Mouse (Mus musculus) thymus, postnatal 10 days (tissue): Measurements from ENCODE around the gene Psmd12.

Experiments
- DNase-seq, 2 experiments: peaks; one replicate each; pipeline ENCODE4 v3.0.0; 2021; ENCODE audit warnings: low spot score in 2 of 2

The Psmd12 gene

DNA sequence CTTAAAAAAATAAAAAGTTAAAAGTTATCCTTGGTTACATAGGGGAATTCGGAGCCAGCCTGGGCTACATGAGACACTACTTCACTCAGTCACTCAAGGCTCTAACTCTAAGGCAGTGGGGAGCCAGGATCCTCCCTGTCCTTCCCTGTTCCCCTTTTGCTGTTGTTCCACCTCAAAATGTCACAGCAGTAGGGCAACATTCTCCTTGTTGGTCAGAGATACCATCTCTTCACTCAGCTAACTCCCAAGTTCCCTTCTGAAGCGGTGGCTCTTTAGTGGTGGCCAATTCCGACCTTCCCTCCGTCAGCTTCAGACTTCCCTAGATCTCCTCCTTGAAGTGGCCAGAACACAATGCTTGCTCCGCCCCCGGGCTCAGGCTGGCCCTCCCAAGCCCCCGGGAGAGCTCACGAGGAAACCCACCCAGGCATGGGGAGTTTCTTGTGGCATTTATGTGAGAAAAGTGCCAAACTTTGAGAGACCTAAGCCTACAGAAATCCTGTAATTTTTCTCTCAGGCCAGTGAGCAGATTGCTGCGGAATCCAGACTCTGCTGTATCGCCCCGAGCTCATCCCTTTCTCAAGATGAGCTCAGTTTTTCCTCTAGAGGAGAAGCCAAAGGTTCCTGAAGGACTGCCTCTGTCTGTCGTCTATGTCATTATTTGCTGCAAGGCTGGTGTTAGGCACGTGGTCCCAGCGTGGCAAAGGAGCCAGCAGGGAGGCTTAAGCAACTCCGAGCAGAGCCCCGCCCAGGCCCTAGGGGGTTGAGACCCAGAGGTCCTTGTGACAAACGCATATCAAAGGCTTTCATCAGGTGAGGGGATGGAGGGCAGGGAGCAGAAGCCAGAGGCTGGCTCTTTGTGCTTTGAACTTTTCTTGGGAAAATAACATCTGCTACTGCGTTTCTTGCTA lies 31.3 kb downstream of the Psmd12 start:
- DNase-seq, result peak in 1 of 2 experiments; percentile 10

DNA sequence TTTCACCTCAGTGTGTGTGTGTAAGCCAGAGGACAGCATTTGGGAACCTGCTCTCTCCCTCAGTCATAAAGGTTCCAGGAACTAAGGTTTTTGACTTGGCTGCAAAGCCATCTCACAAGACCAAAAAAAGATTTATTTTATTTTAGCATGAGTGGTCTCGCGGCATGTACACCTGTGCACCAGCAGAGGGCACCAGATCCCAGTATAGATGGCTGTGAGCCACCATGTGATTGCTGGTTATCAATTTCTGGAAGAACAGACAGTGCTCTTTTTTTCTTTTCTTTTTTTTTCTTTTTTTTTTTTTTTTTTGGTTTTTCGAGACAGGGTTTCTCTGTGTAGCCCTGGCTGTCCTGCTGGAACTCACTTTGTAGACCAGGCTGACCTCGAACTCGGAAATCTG lies 32.7 kb downstream of the Psmd12 start:
- peak; percentile 40 to 81 for DNase-seq

- DNase-seq, result no peak
Measured at GRCm38 (mm10) chr11:107513047-107513446, 33.8 kb downstream of the Psmd12 start.

DNA sequence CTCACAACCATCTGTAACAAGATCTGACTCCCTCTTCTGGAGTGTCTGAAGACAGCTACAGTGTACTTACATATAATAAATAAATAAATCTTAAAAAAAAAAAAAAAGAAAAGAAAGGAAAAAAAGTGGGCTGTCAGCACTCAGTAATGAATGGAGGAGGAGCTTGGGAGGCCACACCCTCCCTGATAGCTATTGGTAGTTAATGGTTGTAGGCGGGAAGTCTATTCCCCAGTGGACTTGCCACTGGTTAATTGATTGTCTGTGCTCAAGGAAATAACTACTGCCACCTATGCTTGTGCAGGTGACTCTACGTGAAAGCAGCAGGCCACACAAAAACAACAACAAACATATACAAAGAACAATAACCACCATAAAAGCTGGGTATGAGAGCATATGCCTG lies 37.1 kb downstream of the Psmd12 start:
- no peak for DNase-seq

GRCm38 (mm10) chr11:107518645-107519429 lies 39.6 kb downstream of the Psmd12 start:
- no peak for DNase-seq

GRCm38 (mm10) chr11:107521153-107521552 lies 41.9 kb downstream of the Psmd12 start:
- no peak for DNase-seq

- peak; percentile 42 to 46 for DNase-seq
Measured at GRCm38 (mm10) chr11:107524966-107525365, 45.7 kb downstream of the Psmd12 start.

DNA sequence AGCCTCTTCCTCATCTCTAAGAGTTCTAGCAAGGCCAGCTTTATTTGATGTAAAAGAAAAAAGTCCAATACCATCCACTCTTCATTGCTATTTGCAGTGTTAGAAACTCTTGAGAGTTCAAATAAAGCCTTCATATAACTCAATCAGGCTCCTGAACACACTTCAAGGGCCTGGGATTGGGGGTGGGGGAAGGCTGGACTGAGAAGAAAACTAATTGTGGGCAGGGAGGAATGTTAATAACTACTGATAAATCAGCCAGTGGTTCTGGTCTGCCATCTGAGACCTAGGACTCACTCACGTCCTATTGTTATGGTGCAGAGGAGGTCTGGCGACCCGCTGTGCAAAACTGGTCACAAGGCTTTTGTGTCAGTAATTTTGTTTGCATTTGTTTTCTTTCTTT lies 48.3 kb downstream of the Psmd12 start:
- no peak for DNase-seq

- DNase-seq, result peak; percentile 76 to 77
Measured at GRCm38 (mm10) chr11:107529320-107529719, 50.0 kb downstream of the Psmd12 start.

DNA sequence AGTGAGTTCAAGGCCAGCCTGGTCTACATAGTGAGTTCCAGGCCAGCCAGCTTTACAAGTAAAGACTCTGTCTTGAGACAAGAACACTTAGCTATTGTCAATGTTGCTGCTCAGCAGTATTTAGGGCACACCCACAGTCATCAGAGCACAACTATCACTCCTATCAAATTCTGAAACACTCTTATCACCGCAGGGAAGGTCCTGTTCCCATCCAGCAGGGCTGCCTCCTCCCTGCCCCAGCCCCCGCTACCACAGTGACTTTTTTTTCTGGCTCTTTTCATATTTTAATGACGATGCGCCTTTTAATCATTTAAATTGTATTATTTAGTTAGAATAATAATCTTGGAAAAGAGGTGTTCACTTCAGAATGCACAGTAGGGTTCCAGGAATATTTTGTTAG lies 52.2 kb downstream of the Psmd12 start:
- no peak for DNase-seq

GRCm38 (mm10) chr11:107532271-107532670 lies 53.0 kb downstream of the Psmd12 start:
- no peak for DNase-seq

- DNase-seq, result no peak
Measured at GRCm38 (mm10) chr11:107538994-107539393, 59.7 kb downstream of the Psmd12 start.

GRCm38 (mm10) chr11:107540339-107540738 lies 61.1 kb downstream of the Psmd12 start:
- DNase-seq, result no peak

GRCm38 (mm10) chr11:107545747-107546476 lies 66.6 kb downstream of the Psmd12 start:
- DNase-seq, result no peak

- DNase-seq, result peak; percentile 37 to 43
Measured at GRCm38 (mm10) chr11:107546667-107547301, 67.5 kb downstream of the Psmd12 start.

- DNase-seq, result peak; percentile 81 to 85
Measured at GRCm38 (mm10) chr11:107547351-107548203, 68.3 kb downstream of the Psmd12 start, which contains the start of gene Helz. Gene Helz (plus strand): TSS chr11:107547930.

- DNase-seq, result peak; percentile 43 to 49
Measured at GRCm38 (mm10) chr11:107548204-107548975, 69.1 kb downstream of the Psmd12 start.
